Mouse (Mus musculus) G1E (cell line): ENCODE measurements at regions not wholly inside any gene's neighbourhood (a gene's known extent, or its start where the extent isn't known, plus 50 kb on each side); places are given as distances from the start of the nearest gene placed in this dataset.
"Not testable (repeated sequence)": the region's sequence is repeated elsewhere in the genome, so short reads cannot be mapped to it uniquely, and the experiment has no call there.

Experiments
- ATAC-seq: 2 replicates; pipeline ENCODE4 v1.8.0; 2016; ENCODE audit warnings: mild to moderate bottlenecking; ENCODE audit not compliant: insufficient number of reproducible peaks, poor library complexity, low FRiP score, severe bottlenecking; ENCODE audit errors: extremely low read depth
- DNase-seq: peaks from one replicate; pipeline ENCODE4 v3.0.0; 2012; ENCODE audit warnings: low spot score
- H3K27me3 ChIP-seq: 2 replicates; pipeline ENCODE4 v1.6.1; 2012; ENCODE audit warnings: mild to moderate bottlenecking, low read length, inconsistent platforms; ENCODE audit not compliant: insufficient read depth
- H3K36me3 ChIP-seq: replicated peaks from 2 replicates; pipeline ENCODE3; 2012; ENCODE audit warnings: mild to moderate bottlenecking, inconsistent platforms
- H3K4me1 ChIP-seq: 2 replicates; pipeline ENCODE4 v1.6.1; 2012; ENCODE audit warnings: low read depth, low read length, inconsistent platforms, mixed read lengths; ENCODE audit not compliant: insufficient read depth
- H3K4me3 ChIP-seq: 2 replicates; pipeline ENCODE4 v1.5.1; 2012; ENCODE audit warnings: low read depth, mild to moderate bottlenecking, inconsistent platforms, low read length, moderate library complexity, mixed read lengths
- H3K9me3 ChIP-seq: replicated peaks from 2 replicates; pipeline ENCODE4 v1.6.1; 2012; ENCODE audit warnings: inconsistent platforms
- CTCF ChIP-seq: IDR thresholded peaks from 2 replicates; pipeline ENCODE4 v1.5.1; 2012; ENCODE audit warnings: low read depth, low read length, inconsistent platforms, mixed read lengths
- GATA1 ChIP-seq: IDR thresholded peaks from 2 replicates; pipeline ENCODE4 v1.6.1; 2012; ENCODE audit warnings: borderline replicate concordance, low read length, inconsistent platforms, mixed read lengths
- GATA2 ChIP-seq: IDR thresholded peaks from 2 replicates; pipeline ENCODE4 v1.6.1; 2012; ENCODE audit warnings: low read depth, low read length, inconsistent platforms, borderline replicate concordance
- POLR2AphosphoS5 ChIP-seq: IDR thresholded peaks from 2 replicates; pipeline ENCODE4 v1.6.1; 2012; ENCODE audit warnings: low read depth, low read length, inconsistent platforms; ENCODE audit not compliant: insufficient replicate concordance
- TAL1 ChIP-seq: conservative IDR thresholded peaks from 2 replicates; pipeline ENCODE4 v1.6.1; 2012; ENCODE audit warnings: low read depth, low read length, inconsistent platforms, mixed read lengths

DNA sequence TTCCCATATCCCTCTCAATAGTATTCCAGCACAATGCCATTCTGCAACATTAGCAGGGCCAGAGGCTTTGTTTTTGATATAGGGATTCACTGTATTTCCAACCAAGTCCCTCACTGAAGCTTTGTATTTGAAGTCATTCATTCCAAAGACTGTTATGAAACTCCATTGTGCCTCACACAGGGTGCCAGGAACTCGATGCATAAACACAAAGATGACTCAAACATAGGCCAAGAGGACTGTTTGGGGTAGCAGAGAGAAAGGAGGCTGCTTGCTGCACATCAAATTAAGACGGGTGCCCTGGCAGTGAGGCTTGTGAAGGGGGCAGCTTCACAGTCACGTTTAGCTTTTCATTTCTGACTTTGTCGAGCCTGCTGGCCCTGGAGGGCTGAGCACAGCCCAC lies 75.1 kb upstream of the Fam78b start:
- DNase-seq: no peak
- H3K36me3 ChIP-seq: no peaks in the 10 kb centered on the region
- no peaks in the 10 kb centered on the region for H3K27me3 ChIP-seq
- H3K9me3 ChIP-seq: peaks cover 44% of the 10 kb centered on the region
- H3K4me3 ChIP-seq: no peak overlapping the region
- TF ChIP-seq GATA2 (no peak), TAL1 (no peak), CTCF (no peak)
- ATAC-seq: no peak
- no peaks in the 10 kb centered on the region for H3K4me1 ChIP-seq

DNA sequence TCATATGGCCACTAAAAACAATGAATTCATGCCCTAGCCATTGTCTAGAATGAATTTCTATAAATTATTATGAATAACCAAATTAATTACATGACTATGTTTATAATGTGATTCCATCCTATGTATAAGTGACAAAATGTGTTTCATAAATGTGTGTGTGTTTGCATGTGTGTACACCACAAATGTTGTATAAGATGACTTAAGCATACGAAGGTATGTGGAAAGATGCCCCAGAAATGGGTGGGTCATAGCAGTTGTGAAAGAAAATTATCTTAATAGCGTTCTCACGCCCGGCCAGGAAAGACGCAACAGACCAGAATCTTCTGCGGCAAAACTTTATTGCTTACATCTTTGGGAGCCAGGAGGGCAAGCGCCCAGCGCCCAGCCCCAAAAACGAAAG lies 61.5 kb upstream of the Fam78b start:
- not testable (repeated sequence) for H3K4me3 ChIP-seq, H3K4me1 ChIP-seq, H3K27me3 ChIP-seq, DNase-seq, H3K36me3 ChIP-seq, ATAC-seq
- peaks cover 38% of the 10 kb centered on the region for H3K9me3 ChIP-seq

DNA sequence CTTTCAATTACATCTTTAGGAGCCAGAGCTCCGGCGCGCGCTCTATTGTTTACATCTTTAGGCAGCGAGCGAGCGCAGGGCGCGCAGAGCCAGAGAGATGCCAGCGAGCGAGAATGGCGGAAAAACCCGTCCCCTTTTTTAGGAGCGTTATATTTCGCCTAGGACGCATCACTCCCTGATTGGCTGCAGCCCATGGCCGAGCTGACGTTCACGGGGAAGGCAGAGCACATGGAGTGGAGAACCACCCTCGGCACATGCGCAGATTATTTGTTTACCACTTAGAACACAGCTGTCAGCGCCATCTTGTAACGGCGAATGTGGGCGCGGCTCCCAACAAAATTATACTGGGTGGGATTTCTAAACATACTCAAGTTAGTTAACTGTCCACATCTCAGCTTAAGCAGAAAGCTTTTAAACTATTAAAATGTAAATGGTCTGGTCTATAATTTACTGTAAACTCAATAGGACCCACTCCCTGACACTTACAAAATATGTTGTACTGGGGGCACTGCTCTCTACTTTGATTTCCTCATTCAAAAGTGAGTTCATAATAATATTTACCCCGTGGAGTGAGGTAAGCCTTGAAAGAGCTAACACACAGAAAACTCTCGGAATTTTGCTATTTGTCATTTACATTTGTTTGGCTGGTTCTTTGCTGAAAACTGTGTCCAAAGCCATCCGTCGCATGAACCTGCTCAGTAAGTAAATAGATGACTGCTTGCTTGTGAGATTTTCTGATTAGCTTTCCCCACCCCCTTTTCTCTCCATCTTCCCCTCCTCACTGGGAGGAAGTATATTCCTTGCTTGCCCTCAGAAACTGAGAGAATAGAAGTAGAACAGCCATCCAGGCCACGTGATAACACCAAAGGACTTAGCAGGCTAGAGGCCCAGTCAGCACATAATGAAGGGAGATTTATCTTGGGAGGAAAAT lies 60.8 kb upstream of the Fam78b start:
- H3K27me3 ChIP-seq, ATAC-seq, H3K4me1 ChIP-seq, H3K36me3 ChIP-seq, DNase-seq, H3K4me3 ChIP-seq: not testable (repeated sequence)
- H3K9me3 ChIP-seq: peaks cover 40% of the 10 kb centered on the region

GRCm38 (mm10) chr1:166942201-166942600 lies 59.0 kb upstream of the Fam78b start:
- Histone ChIP-seq H3K27me3 (no peaks in the 10 kb centered on the region), H3K36me3 (no peaks in the 10 kb centered on the region), H3K9me3 (peaks cover 36% of the 10 kb centered on the region), H3K4me3 (no peak overlapping the region), H3K4me1 (no peaks in the 10 kb centered on the region)
- ATAC-seq (no peak), DNase-seq (no peak)
- no peak for TF ChIP-seq CTCF
- TF ChIP-seq TAL1: no peak
- TF ChIP-seq GATA2: no peak
- TF ChIP-seq GATA1: no peak
- no peak for TF ChIP-seq POLR2AphosphoS5

GRCm38 (mm10) chr1:166944540-166944939 lies 56.7 kb upstream of the Fam78b start:
- no peak for ATAC-seq
- no peaks in the 10 kb centered on the region for H3K27me3 ChIP-seq
- no peak for TF ChIP-seq GATA1
- TF ChIP-seq GATA2: no peak
- TF ChIP-seq CTCF: no peak
- TF ChIP-seq POLR2AphosphoS5: no peak
- TF ChIP-seq TAL1: no peak
- DNase-seq: no peak
- no peak overlapping the region for H3K4me3 ChIP-seq
- no peaks in the 10 kb centered on the region for H3K4me1 ChIP-seq
- H3K36me3 ChIP-seq: no peaks in the 10 kb centered on the region
- H3K9me3 ChIP-seq: peaks cover 41% of the 10 kb centered on the region

- H3K9me3 ChIP-seq: peaks cover 25% of the 10 kb centered on the region
- TF ChIP-seq POLR2AphosphoS5 (no peak), GATA2 (no peak), GATA1 (no peak), CTCF (no peak), TAL1 (no peak)
- no peaks in the 10 kb centered on the region for H3K27me3 ChIP-seq
- ATAC-seq: no peak
- H3K4me3 ChIP-seq: no peak overlapping the region
- no peaks in the 10 kb centered on the region for H3K4me1 ChIP-seq
- DNase-seq: no peak
- no peaks in the 10 kb centered on the region for H3K36me3 ChIP-seq
These were observed 53.1 kb upstream of the Fam78b start for GRCm38 (mm10) chr1:166947844-166948702.
